Mouse (Mus musculus) thymus, postnatal 10 days (tissue): ENCODE measurements around the gene P2rx1.

Experiments used
- DNase-seq, 2 experiments: peaks; one replicate each; pipeline ENCODE4 v3.0.0; 2021; ENCODE audit warnings: low spot score in 2 of 2

Gene P2rx1

DNA sequence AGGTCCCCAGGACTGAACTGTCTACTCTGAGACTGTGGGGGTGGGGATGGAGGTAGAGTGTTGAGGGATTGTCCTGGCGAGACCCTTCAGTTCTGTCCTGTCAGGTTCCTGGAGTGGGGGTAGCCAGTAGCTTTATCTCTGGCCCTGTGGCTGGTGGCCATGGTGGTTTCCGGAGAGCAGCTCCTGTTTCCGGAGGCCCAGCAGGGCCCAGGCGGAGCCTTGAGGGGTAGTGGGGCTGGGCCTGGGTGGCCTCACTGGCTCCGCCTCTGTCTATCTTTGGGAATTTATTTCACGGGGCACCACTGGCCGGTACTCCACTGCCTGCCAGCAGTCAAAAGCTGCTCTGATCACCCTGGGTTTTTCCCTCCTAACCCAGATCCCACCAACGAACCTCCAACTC, at the start of gene P2rx1:
Gene P2rx1 (plus strand): TSS at position 333 of the 400 bp plus-strand sequence.
- DNase-seq: no peak

DNA sequence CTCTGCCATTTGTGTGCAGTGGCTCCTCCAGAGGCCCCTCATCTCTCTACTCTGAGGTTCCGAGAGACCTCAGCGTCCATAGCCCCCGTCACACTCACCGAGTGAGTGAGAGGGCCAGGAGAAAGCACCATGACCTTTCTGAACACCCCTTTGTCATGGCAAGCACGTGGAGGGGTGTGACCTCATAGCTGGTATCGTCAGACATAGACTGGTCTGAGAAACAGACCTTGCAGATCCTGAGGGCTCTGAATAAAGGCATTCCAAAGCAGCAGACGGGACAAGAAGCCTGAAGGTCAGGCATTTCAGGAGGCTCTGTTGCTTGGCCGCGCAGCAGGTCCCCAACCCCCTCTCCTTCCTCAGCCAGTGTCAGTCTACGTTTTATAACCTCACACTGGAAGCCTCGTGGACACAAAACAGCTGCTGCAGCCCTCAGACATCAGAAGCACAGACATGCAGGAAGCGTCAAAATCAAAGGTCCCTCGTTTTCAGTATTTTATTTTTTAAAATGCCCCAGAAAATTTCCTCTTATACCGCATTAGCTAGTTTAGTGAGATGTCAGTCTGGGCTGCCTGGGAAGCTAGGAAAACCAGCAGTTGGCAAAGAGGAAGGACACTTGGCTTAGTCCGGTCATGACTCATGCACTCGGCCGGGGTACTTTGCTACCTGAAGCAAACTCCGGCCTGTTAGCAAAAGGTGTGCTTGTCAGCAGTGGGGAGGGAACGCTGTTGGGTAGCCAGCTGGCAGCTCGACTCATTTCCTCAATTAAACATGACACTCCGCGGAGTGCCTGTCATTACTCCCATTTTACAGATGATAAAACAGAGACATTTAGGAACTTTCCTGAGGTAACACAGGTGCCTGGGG, 47.5 kb upstream of the P2rx1 start:
- DNase-seq: no peak

DNA sequence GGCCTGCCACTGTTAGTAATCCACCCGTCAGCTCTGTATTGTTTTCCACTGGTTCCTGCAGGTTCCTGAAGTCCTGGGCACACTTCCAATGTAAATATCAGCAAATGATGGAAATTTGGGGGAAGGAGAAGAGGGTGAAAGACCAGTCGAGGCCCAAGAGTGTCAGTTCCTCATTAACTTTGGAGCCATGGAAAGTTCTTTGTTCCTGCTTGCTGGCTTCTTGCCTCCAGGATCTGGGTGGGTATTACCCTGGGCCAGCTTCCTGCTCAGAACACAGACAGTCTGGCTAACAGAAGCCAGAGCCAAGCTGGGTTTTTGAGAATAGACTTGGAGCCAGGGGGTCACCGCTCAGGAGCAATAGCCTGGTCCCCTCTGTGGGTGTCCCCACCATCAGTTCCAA, 46.7 kb upstream of the P2rx1 start:
- no peak for DNase-seq

DNA sequence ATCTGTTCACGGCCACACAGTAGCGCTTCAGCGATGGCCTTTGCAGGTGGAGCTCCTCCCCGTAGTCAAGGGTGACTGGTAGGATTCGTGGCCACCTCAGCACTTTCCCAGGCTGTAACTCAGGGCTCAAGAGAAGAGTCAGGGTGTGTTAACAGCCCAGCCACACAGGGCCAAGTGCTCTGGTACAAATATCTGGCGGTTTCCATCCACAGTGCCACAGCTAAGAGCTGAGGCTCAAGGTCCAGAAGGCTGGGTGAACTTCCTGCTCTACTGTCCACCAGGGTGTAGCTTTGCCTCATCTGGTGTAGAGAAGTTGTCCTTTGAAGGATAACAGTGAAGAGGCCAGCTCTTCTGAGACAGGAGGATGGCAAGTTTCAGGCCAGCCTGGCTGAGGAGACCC, 46.2 kb upstream of the P2rx1 start:
- no peak for DNase-seq

DNA sequence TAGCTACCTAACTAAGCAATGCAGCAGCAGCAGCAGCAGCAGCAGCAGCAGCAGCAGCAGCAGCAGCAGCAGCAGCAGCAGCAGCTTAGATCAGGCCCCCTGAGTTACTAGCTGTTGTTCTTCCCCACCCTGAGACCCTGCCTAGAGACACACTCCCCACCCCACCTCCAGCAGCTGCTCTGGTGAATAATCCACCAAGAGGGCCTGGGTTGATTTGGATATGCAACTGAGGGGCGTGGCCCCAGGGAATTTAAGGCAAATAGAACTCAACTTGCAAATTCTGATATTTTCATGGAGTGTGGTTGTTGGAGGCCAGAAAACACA, 45.8 kb upstream of the P2rx1 start:
- no peak for DNase-seq

DNA sequence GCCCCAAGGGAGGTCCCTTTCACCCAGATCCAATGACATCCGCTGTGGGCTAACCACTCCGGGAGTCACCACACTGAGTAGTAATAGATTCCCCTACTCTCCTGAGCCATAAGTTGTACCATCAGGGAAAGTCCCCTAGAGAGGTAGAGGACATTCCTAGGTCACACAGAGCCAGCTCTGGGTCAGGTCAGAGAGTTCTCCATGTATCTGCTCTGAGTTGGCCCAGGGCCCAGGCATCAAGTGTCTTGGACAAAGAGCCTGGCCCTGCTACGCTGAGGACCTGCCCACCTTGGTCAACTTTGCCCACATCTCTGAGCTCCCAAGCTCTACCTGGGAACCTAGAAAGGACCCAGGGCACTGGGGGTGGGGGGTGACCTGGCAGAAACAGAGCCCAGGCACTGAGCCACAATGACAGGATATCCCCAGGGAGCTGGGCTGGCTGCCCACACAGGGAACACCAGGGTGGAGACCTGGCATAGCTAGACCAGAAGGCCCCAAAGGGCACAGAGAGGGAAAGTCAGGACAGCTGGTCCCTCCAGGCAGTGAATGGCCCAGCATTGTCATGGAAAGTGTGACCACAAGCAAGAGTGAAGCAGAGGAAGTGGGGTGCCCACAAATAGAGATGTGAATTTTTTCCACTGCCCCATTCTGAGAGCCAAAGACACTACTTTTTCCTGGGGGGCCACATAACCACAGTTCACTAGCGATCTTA, 45.3 kb upstream of the P2rx1 start:
- no peak for DNase-seq

DNA sequence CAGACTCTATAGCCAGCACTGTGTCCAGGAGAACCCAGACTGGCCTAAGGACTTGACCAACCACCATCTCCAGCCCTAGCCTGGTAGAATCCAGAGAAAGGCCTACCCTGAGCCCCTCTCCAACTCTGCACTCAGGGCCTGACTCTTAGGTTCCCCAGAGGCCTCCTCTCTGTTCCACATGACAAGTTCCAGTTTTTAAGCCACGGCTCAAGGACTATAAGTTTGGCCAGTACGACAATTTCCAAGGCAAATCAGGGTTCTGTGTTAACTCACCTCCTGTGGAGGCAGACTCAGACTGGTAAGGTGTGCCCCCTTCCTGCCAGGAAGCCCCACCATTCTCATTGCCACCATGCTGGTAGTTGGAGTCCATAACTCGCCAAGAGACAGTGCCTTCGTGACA, 44.7 kb upstream of the P2rx1 start:
- DNase-seq: no peak

DNA sequence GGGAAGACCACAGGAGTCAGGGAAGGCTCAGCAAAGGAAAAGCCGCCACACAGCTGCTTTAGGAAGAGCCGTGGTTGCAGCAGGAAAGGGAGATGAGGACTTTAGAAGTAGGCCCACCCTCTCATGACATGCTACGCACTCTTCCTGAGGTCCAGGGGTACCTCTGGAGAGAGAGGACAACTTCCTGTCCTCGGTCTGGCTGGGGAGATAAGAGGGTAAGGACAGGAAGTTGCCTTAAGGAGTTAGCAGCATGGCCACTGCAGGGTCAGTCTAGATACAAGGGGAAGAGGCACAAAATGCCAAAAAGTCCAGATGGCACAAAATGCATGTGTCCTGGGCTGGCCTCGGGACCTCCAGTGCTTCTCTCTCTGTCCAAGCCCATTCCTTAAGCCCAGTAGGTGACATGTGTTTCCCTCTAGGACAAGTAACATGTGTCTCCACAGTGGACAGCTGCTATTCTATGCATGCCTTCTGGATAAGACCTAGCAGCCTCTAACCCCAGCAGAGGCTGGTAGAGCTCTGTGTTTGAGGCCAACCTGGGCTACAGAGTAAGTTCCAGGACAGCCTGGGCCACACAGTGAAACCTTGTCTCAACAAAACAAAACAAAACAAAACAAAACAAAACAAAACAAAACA, 43.4 kb upstream of the P2rx1 start:
- no peak for DNase-seq

DNA sequence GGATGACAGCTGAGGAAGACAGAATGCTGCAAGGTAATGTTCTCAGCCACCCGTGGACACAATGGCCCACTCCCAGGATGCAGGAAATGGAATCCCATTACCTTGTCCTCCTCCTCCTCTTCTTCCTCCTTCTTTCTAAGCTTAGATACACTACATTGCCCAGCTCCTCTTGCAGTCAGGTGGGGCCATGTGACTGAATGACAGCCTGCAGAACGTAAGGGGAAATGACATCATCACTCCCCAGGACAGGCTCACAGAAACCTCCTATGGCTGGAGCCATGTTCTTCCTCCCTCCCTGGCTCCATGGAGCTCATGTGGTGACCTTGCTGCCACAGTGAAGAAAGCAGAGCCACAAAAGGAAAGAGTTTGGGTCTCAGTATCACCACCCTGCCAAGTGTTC, 41.6 kb upstream of the P2rx1 start:
- no peak for DNase-seq

DNA sequence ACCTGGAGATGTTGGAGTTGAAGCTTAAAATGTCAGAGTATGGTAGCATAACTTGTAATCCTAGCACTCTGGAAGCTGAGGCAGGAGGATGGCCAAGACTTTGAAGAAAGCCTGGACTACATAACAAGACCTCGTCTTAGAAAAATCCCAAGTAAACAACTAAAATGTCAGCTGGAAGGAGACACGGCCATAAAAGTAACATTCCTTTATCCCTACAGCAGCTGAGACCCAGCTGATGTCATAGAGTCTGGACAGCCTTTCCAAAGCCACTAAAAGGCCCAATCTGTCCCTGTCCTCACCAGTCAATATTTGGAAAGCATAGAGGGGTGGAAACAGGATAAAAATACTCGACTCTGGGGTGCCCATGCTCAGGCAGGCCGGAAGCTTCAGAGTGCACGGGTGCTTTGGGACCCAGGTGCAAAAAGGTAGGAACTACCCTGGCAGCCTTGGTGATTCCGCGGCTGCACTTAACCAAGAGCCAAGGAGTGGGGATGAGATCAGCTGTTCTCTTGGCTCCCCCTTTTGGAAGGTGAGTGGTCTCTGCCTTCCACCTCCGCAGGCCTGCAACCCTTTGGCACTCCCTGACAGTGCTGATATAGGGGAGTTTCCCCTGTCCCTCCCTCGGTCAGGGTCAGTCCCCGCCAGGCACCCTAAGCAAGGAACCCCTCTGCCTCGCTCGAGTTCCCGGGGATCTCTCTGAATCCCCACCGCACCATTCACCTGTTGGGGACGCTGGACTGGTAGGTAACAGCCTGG, 38.8 kb upstream of the P2rx1 start:
- DNase-seq: no peak

DNA sequence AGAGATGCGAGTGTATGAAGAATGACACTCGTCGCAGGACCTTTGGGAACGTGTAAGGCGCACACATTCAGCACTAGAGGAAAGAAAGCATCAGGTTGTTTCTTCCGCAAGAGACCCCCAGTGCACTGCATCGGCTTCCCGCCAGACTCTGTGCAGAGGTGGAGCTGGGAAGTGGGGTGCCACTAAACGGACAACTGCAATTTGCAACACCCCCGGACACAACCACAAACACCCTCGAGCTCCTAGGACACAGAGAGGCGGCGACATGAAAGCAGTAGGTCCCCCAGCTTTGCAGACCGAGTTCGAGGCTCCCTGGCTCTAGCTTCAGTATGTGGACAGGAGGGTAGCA, 38.2 kb upstream of the P2rx1 start:
- no peak for DNase-seq

DNA sequence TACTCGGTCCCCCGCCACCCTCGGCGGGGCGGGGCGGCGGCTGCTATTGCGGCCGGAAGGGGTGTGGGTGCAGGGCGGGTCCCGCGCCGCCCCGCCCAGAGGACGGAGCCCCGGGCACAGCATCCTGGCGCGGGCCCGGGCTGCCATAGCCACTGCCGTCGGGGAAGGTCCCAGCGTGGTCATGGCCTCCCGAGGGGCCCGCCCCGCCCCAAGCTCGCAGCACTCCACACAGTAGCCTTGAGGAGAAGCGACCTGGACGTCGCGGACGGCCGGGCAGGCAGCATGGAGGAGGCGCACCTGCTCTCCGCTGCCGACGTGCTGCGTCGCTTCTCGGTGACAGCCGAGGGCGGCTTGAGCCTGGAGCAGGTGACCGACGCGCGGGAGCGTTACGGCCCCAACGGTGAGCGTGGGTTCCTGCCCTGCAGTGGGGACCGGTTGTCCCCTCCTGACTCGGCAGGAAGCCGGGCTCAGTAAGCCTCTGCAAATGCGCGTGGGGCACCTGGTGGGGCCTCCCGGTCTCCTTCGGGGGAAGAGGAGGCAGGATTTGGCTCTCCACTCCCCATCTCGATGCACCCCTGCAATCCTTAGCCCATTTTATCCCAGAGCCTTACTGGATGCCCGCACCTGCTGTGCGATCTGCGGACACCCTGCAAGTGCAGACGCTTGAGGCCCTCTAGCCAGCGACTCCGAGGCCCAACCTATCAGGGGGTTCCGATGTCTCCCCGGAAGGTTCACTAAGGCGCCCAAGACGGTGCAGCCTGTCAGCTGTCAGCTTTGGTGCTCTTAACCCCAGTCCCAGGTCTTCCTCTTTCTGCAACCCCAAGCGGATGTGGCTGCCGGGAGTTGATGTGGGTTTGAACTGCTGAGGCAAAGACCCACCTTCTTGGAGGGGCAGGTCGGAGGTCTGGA, 37.6 kb upstream of the P2rx1 start, which contains the start of gene Atp2a3:
Gene Atp2a3 (plus strand): TSS at position 98 of the 909 bp plus-strand sequence.
- DNase-seq: peak; percentile 88 to 92

DNA sequence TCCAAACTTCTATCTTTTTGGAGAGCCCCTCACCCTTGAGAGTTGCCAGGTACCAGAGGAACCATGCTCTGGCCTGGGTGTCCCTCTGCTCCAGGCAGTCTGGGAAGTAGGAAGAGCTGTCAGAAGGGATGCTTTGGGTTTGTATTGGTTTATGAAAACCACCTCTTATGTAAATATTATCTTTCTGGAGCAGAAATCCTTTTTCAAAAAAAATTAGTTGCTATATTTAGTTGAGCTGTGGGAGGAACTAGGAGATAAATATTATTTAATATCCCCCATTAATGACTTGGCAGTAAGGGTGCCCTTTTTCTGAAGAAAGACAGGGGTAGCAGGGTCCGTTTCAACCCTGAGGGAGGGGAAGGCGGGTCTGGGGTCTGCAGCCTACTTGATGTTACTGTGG, 36.5 kb upstream of the P2rx1 start:
- no peak for DNase-seq

DNA sequence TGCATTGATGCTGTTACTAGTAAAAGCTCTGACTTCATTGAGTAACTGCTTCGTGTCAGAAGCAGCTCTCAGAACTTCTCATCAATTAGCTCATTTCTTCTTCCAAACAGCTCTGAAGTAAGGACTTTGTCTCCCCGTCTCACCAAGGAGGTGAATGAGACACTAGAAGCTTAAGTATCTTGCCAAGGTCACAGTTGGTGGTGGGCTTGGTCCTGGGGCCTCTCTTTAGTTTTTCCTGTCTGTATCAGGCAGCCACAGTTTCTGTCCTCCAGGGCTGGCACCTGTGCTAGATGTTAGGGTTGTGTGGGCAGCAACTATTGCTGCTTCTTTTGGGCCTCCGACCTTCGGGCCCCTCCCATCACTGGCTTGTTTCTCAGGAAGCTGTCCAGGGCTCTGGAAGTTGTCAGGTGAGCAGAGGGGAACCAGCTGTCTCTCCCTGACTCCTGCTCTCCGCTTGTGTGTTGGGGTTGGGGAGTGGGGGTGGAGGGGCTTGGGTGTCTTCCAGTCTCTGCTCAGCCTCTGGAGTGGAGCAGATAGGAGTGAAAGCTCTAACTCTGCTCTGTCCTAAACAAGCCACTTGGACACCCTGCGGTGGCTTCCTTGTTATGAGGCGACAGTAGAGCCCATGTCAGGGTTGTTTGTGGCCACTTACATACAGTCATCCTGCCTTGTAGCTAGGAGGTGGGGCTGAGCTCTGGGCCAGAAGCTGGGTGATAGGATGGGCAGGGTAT, 35.7 kb upstream of the P2rx1 start:
- no peak for DNase-seq

DNA sequence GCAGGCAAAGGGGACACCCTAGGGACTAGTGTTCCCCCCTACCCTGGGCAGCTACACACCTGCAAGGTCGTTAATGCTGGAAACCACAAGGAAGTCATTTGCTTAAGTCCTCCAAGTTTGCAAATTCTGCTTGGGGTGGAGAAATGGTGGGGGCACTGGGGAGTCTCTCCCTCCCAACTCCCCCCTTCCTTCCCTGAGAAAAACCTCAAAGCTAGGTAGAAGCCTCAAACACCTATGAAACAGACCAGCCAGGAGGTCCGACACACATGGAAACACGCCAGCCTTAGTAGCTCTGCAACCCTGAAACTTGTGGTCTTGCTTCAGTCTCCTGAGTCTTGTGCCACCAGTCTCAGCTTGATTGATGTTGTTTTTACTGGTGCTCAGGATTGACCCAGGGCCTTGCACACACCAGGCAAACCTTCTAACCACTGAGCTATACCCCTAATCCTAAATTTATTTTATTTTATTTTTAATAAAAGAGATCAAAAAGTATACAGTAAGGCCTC, 35.1 kb upstream of the P2rx1 start:
- DNase-seq: no peak

DNA sequence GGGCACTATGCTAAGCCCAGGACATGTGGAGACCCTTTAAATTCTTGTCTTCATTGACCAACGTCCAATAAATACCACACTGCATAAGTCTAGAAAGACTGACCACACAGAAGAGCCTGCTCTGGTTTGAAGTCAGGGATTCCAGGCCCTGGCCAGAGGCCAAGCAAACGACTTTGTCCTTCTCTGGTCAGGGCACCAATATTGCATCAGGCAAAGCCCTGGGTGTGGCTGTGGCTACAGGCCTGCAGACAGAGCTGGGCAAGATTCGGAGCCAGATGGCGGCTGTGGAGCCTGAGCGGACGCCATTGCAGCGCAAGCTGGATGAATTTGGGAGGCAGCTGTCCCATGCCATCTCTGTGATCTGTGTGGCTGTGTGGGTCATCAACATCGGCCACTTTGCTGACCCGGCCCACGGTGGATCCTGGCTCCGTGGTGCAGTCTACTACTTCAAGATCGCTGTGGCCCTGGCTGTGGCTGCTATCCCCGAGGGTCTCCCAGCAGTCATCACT, 23.9 kb upstream of the P2rx1 start:
- DNase-seq: no peak

DNA sequence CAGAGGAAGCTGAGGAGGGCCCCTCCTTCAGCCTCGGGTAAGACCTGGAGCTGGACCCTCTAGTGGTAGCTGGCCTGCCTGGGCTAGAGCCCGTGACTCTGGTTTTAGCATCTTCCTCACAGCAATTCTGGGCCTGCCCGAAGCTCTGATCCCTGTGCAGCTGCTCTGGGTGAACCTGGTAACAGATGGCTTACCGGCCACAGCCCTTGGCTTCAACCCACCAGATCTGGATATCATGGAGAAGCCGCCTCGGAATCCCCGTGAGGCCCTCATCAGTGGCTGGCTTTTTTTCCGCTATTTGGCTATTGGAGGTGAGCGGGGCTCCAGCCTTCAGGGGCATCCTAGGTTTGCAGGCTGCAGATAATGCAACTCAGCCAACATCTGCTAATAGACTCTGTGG, 16.4 kb upstream of the P2rx1 start:
- no peak for DNase-seq

DNA sequence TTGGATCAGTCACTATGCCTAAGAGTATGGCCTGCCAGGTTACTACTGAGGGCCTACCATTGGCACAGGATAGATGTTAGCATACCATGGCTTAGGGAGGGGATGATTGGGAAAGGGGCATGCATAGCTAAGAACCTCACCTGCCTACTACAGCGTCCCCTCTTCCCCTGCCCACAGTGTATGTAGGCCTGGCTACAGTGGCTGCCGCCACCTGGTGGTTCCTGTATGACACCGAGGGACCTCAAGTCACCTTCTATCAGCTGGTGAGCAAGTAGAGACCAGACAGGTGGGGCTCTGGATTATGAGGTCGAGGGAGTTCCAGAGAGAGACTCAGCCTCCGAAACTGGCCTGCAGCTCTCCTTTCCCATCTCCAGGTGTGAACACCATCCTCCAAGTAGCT, 15.6 kb upstream of the P2rx1 start:
- peak in 1 of 2 experiments; percentile 36 for DNase-seq

DNA sequence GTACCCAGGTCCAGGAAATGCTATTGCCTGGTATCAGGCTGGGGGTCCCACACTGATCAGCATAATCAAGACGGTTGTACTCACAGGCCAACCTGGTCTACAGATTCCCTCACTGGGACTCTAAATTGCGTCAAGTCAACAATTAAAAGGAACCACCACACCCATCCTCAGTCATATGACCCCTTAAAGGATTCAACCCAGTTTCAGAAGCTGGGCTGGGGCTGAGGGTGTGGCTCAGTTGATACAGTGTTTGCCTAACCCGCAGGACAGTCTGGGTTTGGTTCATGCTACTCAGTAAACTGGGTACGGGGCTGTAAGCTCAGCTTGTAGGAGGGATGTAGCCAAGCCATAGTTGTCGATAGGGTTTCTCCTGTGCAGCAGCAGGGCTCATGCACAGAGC, 12.2 kb upstream of the P2rx1 start:
- no peak for DNase-seq

DNA sequence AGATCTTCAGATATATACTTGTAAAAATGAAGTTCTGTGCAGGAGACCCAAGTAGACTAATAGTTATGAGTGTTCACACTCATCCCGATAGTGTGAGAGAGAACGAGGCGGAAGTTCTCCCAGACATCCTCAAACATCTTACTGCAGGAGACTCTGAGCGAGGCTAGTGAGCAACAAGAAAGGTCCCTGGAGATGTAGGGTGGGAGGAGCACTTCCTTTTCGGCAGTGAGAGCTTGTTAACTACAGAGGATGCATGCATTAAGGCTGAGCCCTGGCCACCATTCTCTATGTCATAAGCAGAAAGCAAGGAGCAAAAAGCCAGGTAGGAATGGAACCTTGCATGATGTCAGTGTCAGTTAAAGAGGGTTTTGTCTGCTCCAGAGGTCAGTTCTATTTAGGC, 11.7 kb upstream of the P2rx1 start:
- DNase-seq: no peak
